Mouse (Mus musculus): Measurements from ENCODE around the gene Oosp2.

Oosp2 gene

DNA sequence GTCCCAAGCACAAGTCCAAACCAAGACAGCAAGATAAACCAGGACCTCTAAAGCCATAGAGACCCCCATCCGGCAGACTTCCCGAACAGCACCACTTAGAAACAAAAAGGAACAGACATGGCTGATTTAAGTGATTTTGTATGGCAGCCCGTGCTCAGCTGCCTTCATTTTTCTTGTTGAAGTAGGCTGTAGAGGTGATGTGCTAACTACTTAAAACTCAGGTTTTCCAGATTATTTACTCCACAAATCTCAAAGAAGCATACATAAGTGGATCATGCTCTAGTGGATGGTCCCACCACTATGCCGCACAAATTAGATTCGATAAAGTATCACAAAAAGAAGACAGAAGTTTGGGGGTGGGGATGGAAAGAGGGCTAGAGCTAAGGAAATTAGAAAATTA lies at the start of gene Oosp2:
Gene Oosp2, minus strand, starts transcription at position 101 of the 400 bp plus-strand sequence.
- DNase-seq (ENCODE audit: low spot score), result no peak

GRCm38 (mm10) chr19:11698342-11698741 lies 38.0 kb upstream of the Oosp2 start:
- no peak for DNase-seq (ENCODE audit: low spot score)

- DNase-seq (ENCODE audit: low spot score), result no peak
Measured at GRCm38 (mm10) chr19:11696755-11697154, 36.4 kb upstream of the Oosp2 start, which contains the start of gene Oosp3. Oosp3 (plus strand) TSS chr19:11697055.

DNA sequence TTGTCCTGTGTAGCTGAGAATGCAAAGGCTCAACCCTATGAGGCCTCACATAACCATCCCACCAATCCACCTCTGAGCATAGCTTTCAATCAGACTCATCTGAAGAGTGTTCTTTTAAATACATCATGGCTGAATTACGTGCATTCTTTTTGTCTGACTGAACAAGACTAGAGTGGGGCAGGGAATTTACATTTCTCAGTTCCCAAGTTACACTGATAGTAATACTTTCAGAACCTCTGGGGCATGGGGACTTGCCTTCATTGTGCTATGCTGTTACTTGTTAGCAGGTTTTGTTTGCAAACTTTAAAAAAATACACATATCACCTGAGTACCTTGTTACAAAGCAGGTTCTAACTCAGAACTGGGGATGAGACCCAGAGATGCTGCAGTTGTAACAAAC lies 31.1 kb upstream of the Oosp2 start:
- DNase-seq (ENCODE audit: low spot score), result no peak

- no peak for DNase-seq (ENCODE audit: low spot score)
Measured at GRCm38 (mm10) chr19:11690839-11691238, 30.5 kb upstream of the Oosp2 start, which contains the start of gene Oosp1. Oosp1 (minus strand) TSS chr19:11691150.

- no peak for DNase-seq (ENCODE audit: low spot score)
Measured at GRCm38 (mm10) chr19:11661562-11661961, 1.2 kb upstream of the Oosp2 start.

GRCm38 (mm10) chr19:11659142-11659541 lies 1.2 kb downstream of the Oosp2 start:
- DNase-seq (ENCODE audit: low spot score), result no peak

DNA sequence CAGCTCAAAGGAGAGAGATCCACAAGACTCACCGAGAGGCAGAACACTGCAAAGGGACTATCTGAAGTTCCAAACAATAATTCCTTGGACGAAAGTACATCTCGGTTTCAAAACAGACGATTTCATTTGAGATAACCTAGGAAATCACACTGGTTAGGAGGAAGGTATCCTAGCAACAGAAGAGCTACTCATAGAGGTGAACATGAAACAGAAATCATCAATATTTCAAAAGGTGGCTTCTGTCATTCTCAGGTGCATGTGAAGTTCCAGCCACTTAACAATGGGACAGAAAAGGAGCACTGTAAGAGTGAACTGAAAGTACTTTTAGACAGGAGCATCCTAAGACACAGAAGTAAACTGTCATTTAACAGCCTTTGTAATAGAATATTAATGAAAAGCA lies 10.8 kb downstream of the Oosp2 start:
- no peak for DNase-seq (ENCODE audit: low spot score)

- no peak for DNase-seq (ENCODE audit: low spot score)
Measured at GRCm38 (mm10) chr19:11646166-11646565, 14.2 kb downstream of the Oosp2 start.

DNA sequence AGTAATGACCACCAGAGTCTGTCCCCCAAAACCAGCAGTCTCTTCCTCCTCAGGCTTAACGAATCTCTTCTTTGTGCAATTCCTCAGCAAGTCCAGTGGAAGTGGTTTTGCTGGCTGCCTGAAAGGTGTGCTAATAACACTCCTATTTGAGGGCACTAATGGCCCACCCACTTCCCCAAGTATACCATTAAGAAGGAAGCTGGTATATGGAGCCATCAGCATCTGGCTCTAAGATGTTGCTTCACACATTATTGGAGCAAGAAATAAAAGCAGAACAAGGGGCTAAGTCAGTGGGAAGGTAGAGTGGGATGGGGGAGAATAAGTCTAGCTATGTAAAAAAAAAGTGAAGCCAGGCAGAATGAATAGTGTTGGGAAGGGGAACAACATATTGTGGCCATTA lies 19.6 kb downstream of the Oosp2 start, which contains the start of gene Ms4a3:
Gene Ms4a3, minus strand, starts transcription at position 120 of the 400 bp plus-strand sequence.
- no peak for DNase-seq (ENCODE audit: low spot score)

GRCm38 (mm10) chr19:11639038-11639437 lies 21.3 kb downstream of the Oosp2 start:
- DNase-seq (ENCODE audit: low spot score), result no peak

DNA sequence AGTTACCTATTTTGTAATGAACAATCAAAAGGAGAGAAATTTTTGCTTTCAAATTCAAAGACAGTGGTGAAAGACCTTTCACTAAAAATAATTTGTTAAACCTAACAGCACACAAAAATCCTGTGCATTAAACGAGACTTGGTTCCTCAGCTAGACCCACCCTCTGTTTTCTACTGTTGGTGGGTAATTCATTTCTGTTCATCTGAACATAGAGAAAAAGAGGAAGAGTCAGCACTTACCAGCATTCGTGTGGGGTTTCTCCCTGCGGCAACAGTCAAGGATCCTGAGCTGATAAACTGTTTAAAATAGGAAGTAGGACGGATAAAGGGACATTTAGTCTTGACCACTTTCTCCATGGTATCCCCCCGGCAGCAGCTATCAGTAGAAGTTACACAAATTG lies 24.8 kb downstream of the Oosp2 start:
- no peak for DNase-seq (ENCODE audit: low spot score)

- DNase-seq (ENCODE audit: low spot score), result no peak
Measured at GRCm38 (mm10) chr19:11634330-11634729, 26.0 kb downstream of the Oosp2 start.

DNA sequence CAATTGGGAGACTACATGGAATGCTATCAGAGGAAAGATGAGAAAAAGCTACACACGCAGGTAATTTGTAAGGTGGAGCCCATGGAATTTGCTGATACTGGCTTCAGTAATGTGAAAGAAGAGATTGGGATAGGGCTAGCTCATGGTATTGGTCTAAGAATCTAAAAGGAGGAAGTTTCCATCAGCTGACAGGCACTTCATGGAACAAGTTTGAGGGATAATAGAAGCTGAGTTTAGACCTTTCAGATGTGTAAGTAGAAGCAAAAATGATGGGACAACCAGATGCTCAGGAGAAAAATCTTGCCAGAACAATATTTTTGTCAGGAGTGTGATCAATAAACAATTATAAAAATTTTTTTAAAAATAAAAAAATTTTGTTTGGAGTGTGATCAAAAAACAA lies 26.6 kb downstream of the Oosp2 start:
- DNase-seq (ENCODE audit: low spot score), result no peak

GRCm38 (mm10) chr19:11625231-11625630 lies 35.1 kb downstream of the Oosp2 start:
- DNase-seq (ENCODE audit: low spot score), result no peak

- DNase-seq (ENCODE audit: low spot score), result no peak
Measured at GRCm38 (mm10) chr19:11624800-11625199, 35.6 kb downstream of the Oosp2 start.

GRCm38 (mm10) chr19:11623551-11623950 lies 36.8 kb downstream of the Oosp2 start, which contains the start of gene Ms4a2:
Ms4a2 (minus strand) TSS chr19:11623719.
- no peak for DNase-seq (ENCODE audit: low spot score)

- DNase-seq (ENCODE audit: low spot score), result no peak
Measured at GRCm38 (mm10) chr19:11617983-11618382, 42.4 kb downstream of the Oosp2 start.

DNA sequence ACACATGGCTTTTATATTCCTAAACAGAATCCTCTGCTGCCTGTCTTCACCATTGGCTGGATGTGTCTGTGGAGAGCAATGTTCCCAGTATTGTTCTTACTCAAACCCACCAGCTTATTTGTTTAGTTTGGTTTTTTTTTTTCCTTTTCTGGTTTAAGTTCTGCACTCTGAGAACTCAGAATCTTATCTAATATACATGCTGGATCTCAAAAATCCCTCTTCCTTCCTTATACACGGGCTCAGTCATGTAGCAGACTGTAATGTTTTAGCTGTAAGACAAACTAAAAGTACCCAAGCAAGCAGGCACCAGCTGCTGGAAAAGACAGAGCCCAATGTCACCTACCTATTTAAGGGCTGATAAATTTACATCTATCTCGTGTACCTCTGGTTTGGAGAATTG lies 45.6 kb downstream of the Oosp2 start:
- DNase-seq (ENCODE audit: low spot score), result no peak

DNA sequence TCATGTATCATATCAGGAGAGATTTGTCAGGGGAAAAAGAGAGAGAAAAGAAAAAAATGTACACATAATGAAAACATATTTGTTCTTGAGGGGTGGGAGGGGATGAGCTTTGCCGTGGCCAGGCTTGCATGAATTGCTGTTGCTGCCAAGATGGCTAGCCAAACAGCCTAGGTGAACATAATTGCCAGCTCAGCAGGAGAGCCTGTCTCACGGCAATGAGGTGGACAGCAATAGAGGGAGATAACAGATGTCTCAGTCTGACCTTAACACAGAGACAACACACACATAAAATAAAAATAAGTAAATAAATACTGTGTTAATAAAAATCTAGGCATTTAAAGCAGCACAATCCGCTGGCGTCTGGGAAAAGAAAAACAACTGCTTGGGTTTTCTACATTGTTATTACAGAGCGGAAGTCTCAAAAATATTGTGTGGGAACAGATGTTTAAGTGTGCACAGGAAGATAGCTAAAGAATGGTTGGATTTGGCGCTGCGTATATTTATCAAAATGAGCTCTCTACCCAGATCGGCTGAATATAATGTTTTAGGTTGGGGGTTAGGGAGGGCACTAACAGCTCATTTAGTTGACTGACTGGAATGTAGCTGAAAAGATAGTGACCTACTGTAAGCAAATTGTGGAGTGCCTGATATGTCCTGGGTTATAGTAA lies 46.4 kb downstream of the Oosp2 start:
- DNase-seq (ENCODE audit: low spot score), result no peak

GRCm38 (mm10) chr19:11613084-11613483 lies 47.3 kb downstream of the Oosp2 start:
- no peak for DNase-seq (ENCODE audit: low spot score)

- no peak for DNase-seq (ENCODE audit: low spot score)
Measured at GRCm38 (mm10) chr19:11612293-11612692, 48.1 kb downstream of the Oosp2 start.

DNA sequence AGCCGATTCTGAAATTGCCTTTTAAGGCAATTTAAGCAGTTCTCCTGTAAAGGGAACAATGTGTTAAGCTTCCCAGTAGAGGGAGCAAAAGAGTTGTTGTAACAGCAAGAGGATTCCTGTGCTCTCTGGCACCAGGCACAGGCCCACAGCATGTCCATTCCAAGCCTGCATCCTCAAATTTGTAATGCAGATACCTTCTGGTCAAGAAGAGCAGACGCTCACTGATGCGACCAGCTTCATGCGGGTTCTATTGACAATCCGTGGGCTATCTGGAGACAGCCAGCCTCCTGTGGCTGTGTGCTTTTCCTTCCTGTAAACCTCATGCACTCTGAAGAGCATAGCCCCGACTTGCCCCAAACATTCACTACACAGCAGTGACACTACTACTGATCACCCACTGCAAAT lies 48.8 kb downstream of the Oosp2 start:
- no peak for DNase-seq (ENCODE audit: low spot score)

DNA sequence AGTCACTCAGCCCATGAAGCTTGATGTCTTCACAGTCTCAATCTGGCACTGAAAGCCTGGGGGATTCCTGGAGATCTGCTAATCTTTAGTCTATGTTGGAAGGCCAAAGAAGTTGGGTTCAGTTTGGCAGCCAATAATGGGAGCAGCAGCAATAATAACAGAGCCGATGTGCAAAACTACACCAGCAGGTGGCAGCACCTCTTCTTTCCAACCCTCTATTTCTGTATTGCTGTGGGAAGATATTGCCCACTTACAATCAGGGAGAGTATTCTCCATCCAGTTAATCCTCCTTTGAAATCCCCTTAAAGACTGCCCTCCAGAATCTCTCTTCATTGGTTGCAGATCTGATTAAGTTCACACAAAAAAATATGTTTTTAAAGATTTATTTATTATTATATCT lies 52.2 kb downstream of the Oosp2 start:
- peak; percentile 72 for DNase-seq (ENCODE audit: low spot score)

Measured in testis, postnatal 10 days (tissue).